Mouse (Mus musculus) thymus, adult 2 months (tissue): ENCODE data around the gene Rec8. TPM values are rescaled to one million over a fixed set of nuclear protein-coding genes. Genes with fewer than 3 reads are reported as not detected.
A peak's percentile ranks its signal among the peaks of the same experiment; 100 is the strongest.

ENCODE experiments used
- DNase-seq: peaks from one replicate; pipeline ENCODE4 v3.0.0; 2021
- H3K27ac ChIP-seq: fragments of 200-500 bp; 2 replicates; pipeline ENCODE4 v1.5.1; 2012; ENCODE audit warnings: low read length, control low read depth; ENCODE audit not compliant: control insufficient read depth, insufficient read depth
- H3K27me3 ChIP-seq: fragments of 200-500 bp; 2 replicates; pipeline ENCODE4 v1.6.1; 2012; ENCODE audit warnings: mild to moderate bottlenecking, low read length, moderate library complexity, mixed read lengths; ENCODE audit not compliant: control insufficient read depth, insufficient read depth
- H3K36me3 ChIP-seq: fragments of 200-500 bp; 2 replicates; pipeline ENCODE4 v1.6.1; 2012; ENCODE audit warnings: mild to moderate bottlenecking, low read length, moderate library complexity; ENCODE audit not compliant: control insufficient read depth, insufficient read depth
- H3K4me1 ChIP-seq: fragments of 200-500 bp; replicated peaks from 2 replicates; pipeline ENCODE4 v1.6.1; 2012; ENCODE audit warnings: low read length; ENCODE audit not compliant: control insufficient read depth, insufficient read depth
- H3K4me3 ChIP-seq: fragments of 200-500 bp; 2 replicates; pipeline ENCODE4 v1.5.1; 2012; ENCODE audit warnings: mild to moderate bottlenecking, low read length, control low read depth, moderate library complexity; ENCODE audit not compliant: control insufficient read depth, insufficient read depth
- CTCF ChIP-seq: fragments of 200-500 bp; IDR thresholded peaks from 2 replicates; pipeline ENCODE4 v1.5.1; 2012; ENCODE audit warnings: mild to moderate bottlenecking, control low read depth, low read length, moderate library complexity, borderline replicate concordance; ENCODE audit not compliant: control insufficient read depth, poor library complexity, insufficient read depth; ENCODE audit errors: extremely low read depth
- POLR2A ChIP-seq: fragments of 200-500 bp; IDR thresholded peaks from 2 replicates; pipeline ENCODE4 v1.6.1; 2012; ENCODE audit warnings: mild to moderate bottlenecking, low read length, control low read depth, moderate library complexity; ENCODE audit not compliant: control insufficient read depth, poor library complexity, insufficient read depth; ENCODE audit errors: extremely low read depth
- WGBS: fragments of 180-500 bp; shearing (Covaris S2); methylation state at CpG from one replicate; pipeline ENCODE4 v1.1.7; 2018; 5-methylcytosine and 5-hydroxymethylcytosine counted together
- polyA plus RNA-seq: library from polyadenylated mRNA; depleted of rRNA; stranded (reverse); fragments of >200 nt; gene quantifications from 2 replicates; pipeline ENCODE4 v1.2.3, GENCODE M21; 2012; rRNA removed

The Rec8 gene
- polyA plus RNA-seq, 1 experiment: 2.9 TPM

DNA sequence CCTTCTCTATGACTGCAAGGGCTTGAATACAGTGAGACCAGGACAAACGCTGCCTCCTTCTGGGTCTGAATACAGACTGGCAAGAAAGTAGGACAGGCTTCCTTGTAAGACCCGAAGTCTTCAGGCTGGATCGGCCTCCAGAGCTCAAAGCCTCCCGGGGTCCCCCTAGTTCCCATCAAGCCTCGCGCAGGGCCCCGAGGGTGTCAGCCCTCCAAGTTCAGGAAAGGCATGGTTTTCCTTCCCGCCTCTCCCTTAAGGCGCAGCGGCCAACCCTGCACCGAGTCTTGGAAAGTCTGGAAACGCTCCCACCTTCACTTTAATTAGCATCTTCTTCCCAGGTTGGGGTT, 53.6 kb downstream of the Rec8 start:
- under 1% methylated on average over 12 of the region's 12 CpGs for WGBS
- DNase-seq: no peak
- no peaks in the 10 kb centered on the region for H3K27me3 ChIP-seq
- TF ChIP-seq POLR2A (no peak), CTCF (no peak)
- H3K4me1 ChIP-seq: peaks cover 3% of the 10 kb centered on the region; the same call in 1 of the 2 replicates
- H3K36me3 ChIP-seq: peaks cover 6% of the 10 kb centered on the region; the same call in 1 of the 2 replicates
- H3K27ac ChIP-seq: no peak overlapping the region
- H3K4me3 ChIP-seq: peak overlapping the region; percentile 76

DNA sequence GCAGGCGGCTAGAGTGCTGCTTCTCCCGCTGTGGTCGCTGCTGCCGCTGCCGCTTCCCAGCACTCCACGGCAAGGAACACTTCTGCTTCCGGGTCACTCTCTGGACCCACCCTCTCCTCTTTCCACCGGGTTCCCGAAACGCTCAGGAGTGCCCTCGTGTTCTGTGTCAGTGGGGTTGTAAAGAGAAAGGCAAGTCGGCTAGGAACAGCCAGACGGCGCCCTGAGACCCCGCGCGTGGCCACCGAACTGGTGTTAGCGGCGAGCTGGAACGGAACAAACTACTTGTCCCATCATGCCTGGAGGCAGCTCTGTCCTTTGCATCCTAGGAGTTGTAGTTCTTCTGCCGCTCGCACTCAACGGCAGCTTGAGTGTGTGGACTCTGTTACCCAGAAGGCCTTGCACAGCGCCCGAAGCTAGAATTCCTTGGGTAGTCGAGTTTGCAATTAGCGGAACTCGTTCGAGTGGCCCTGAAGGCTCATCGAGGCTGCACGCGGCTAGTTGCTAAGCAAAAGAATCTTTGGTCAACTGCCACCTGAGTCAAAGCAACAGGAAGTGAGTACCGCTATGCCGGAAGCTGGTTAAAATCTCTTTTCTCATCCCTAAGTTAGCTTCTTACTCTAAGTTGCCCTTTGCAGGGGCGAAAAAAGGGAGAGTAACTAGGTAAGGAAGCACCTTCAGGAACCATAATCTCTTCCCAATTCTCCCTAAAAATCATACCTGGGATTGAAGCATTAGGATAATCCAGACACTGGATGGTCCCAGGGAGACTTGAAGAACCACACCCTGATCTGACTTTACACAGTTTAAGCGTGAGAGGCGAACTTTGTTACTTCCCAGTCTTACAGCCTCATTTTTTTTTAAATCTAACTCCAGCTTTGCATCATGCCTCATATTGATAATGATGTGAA, 54.2 kb downstream of the Rec8 start, which contains the start of the genes Gmpr2 and Nedd8:
Gmpr2 (plus strand) TSS at position 109 of the 908 bp plus-strand sequence.
Nedd8 (minus strand) TSS at position 292 of the 908 bp plus-strand sequence.
- Histone ChIP-seq H3K36me3 (peaks cover 10% of the 10 kb centered on the region), H3K27ac (peak within 1 kb of the TSS; percentile 52), H3K4me1 (peaks cover 3% of the 10 kb centered on the region; the same call in 1 of the 2 replicates), H3K27me3 (no peaks in the 10 kb centered on the region), H3K4me3 (peak within 1 kb of the TSS; percentile 76)
- peak; percentile 86 for DNase-seq
- peak; percentile 31; the same call in 1 of the 2 replicates for TF ChIP-seq CTCF
- TF ChIP-seq POLR2A: peak; percentile 57; the same call in 1 of the 2 replicates
- WGBS: under 1% methylated on average over 38 of the region's 38 CpGs

DNA sequence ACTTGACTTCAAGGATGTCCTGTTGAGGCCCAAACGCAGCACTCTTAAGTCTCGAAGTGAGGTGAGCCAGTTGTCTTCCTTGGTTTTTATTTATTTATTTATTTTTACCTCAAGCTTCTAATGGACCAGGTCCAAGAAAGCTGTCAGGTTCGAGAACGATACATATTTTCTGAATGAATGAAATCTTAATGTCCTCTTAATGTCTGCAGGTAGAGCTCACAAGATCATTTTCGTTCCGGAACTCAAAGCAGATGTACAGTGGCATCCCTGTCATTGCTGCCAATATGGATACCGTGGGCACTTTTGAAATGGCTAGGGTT, 54.9 kb downstream of the Rec8 start:
- no peak overlapping the region; the same call in 1 of the 2 replicates for H3K27ac ChIP-seq

More for the DNA sequence above, 54.9 kb downstream of the Rec8 start:
- Histone ChIP-seq H3K4me3 (no peak overlapping the region), H3K4me1 (peaks cover 3% of the 10 kb centered on the region; the same call in 1 of the 2 replicates), H3K27me3 (no peaks in the 10 kb centered on the region), H3K36me3 (peaks cover 15% of the 10 kb centered on the region)
- 62% methylated on average over 7 of the region's 7 CpGs for WGBS
- no peak for DNase-seq
- TF ChIP-seq POLR2A (no peak), CTCF (no peak)

Other genes with a start within 250 kb of the Rec8 start
- gene Dhrs4, start 139.3 kb upstream of the Rec8 start, polyA plus RNA-seq: 38.3 and 46.8 TPM in 2 replicates
- 20.6 and 25.4 TPM in 2 replicates for gene Carmil3, start 127.4 kb upstream of the Rec8 start, polyA plus RNA-seq
- 0.98 and 1.0 TPM in 2 replicates for gene Cpne6, start 107.6 kb upstream of the Rec8 start, polyA plus RNA-seq
- 0.50 and 0.70 TPM in 2 replicates for gene Nrl, start 93.1 kb upstream of the Rec8 start, polyA plus RNA-seq
- gene Pck2, start 77.8 kb upstream of the Rec8 start, polyA plus RNA-seq: 13.2 and 13.3 TPM in 2 replicates
- gene Dcaf11, start 58.0 kb upstream of the Rec8 start, polyA plus RNA-seq: 76.8 and 77.7 TPM in 2 replicates
- gene A730061H03Rik, start 57.6 kb upstream of the Rec8 start, polyA plus RNA-seq: 8.2 and 8.3 TPM in 2 replicates
- 1.7 and 20.2 TPM in 2 replicates for gene Fitm1, start 42.4 kb upstream of the Rec8 start, polyA plus RNA-seq
- gene Psme1, start 39.9 kb upstream of the Rec8 start, polyA plus RNA-seq: 129 and 136 TPM in 2 replicates
- 7.4 and 13.4 TPM in 2 replicates for gene Emc9, start 32.7 kb upstream of the Rec8 start, polyA plus RNA-seq
- gene Psme2, start 26.9 kb upstream of the Rec8 start, polyA plus RNA-seq: 98.7 and 104 TPM in 2 replicates
- 84.0 and 89.3 TPM in 2 replicates for gene Rnf31, start 26.3 kb upstream of the Rec8 start, polyA plus RNA-seq
- 135 and 162 TPM in 2 replicates for gene Irf9, start 14.5 kb upstream of the Rec8 start, polyA plus RNA-seq
- 68.1 and 71.6 TPM in 2 replicates for gene Ipo4, start 17.9 kb downstream of the Rec8 start, polyA plus RNA-seq
- gene Gm49378, start 19.9 kb downstream of the Rec8 start, polyA plus RNA-seq: 10.2 and 10.9 TPM in 2 replicates
- 98.1 and 102 TPM in 2 replicates for gene Tm9sf1, start 25.8 kb downstream of the Rec8 start, polyA plus RNA-seq
- gene Tssk4, start 32.1 kb downstream of the Rec8 start, polyA plus RNA-seq: 2.2 and 2.6 TPM in 2 replicates
- gene Mdp1, start 42.5 kb downstream of the Rec8 start, polyA plus RNA-seq: 34.7 and 45.8 TPM in 2 replicates
- 27.8 and 40.9 TPM in 2 replicates for gene Gmpr2, start 53.9 kb downstream of the Rec8 start, polyA plus RNA-seq
- 292 and 416 TPM in 2 replicates for gene Nedd8, start 54.1 kb downstream of the Rec8 start, polyA plus RNA-seq
- gene Tinf2, start 63.8 kb downstream of the Rec8 start, polyA plus RNA-seq: 51.5 and 51.9 TPM in 2 replicates
- 7.2 and 8.2 TPM in 2 replicates for gene Tgm1, start 95.9 kb downstream of the Rec8 start, polyA plus RNA-seq
- 80.5 and 84.9 TPM in 2 replicates for gene Rabggta, start 104.2 kb downstream of the Rec8 start, polyA plus RNA-seq
- 78.9 and 93.5 TPM in 2 replicates for gene Dhrs1, start 127.7 kb downstream of the Rec8 start, polyA plus RNA-seq
- 41.5 and 43.6 TPM in 2 replicates for gene Nop9, start 127.7 kb downstream of the Rec8 start, polyA plus RNA-seq
- gene Cideb, start 140.4 kb downstream of the Rec8 start, polyA plus RNA-seq: 1.8 and 2.7 TPM in 2 replicates
- gene Ltb4r2, start 143.4 kb downstream of the Rec8 start, polyA plus RNA-seq: 1.7 and 1.8 TPM in 2 replicates
- 2.6 and 2.8 TPM in 2 replicates for gene Ltb4r1, start 147.9 kb downstream of the Rec8 start, polyA plus RNA-seq
- 7.4 and 11.2 TPM in 2 replicates for gene Adcy4, start 166.1 kb downstream of the Rec8 start, polyA plus RNA-seq
- 66.8 and 84.4 TPM in 2 replicates for gene Ripk3, start 170.8 kb downstream of the Rec8 start, polyA plus RNA-seq
- 2.3 and 2.7 TPM in 2 replicates for gene Nfatc4, start 205.1 kb downstream of the Rec8 start, polyA plus RNA-seq
- 2.0 and 2.1 TPM in 2 replicates for gene Nynrin, start 236.0 kb downstream of the Rec8 start, polyA plus RNA-seq